Mouse (Mus musculus): ENCODE measurements around the gene Herpud2. TPM values are rescaled to one million over a fixed set of nuclear protein-coding genes. Genes with fewer than 3 reads are reported as not detected.
"Not testable (repeated sequence)": the region's sequence is repeated elsewhere in the genome, so short reads cannot be mapped to it uniquely, and the experiment has no call there.

Herpud2 gene
- polyA plus RNA-seq, 1 experiment from 2014 or later: 36.0 TPM

GRCm38 (mm10) chr9:25142988-25143387 is 8.6 kb downstream of the Herpud2 start:
- no peak overlapping the region for H3K27ac ChIP-seq (replicated peaks)
- H3K4me1 ChIP-seq (replicated peaks): peaks cover 9% of the 10 kb centered on the region
- ATAC-seq (ENCODE audit: low FRiP score, low read depth): no peak
- H3K4me2 ChIP-seq: no peak overlapping the region
- H3K36me3 ChIP-seq: no peaks in the 10 kb centered on the region
- no peak overlapping the region for H3K4me3 ChIP-seq
- 94% methylated on average over 1 of the region's 1 CpGs for WGBS
- H3K27me3 ChIP-seq: no peaks in the 10 kb centered on the region
- H3K9me3 ChIP-seq: no peaks in the 10 kb centered on the region
- no peak overlapping the region for H3K9ac ChIP-seq

GRCm38 (mm10) chr9:25142041-25142440 is 9.6 kb downstream of the Herpud2 start:
- no peaks in the 10 kb centered on the region for H3K36me3 ChIP-seq
- H3K4me1 ChIP-seq (replicated peaks): peaks cover 3% of the 10 kb centered on the region; the same call in 1 of the 2 replicates
- H3K4me3 ChIP-seq: no peak overlapping the region
- H3K27me3 ChIP-seq: no peaks in the 10 kb centered on the region
- H3K9ac ChIP-seq: no peak overlapping the region
- no peak for ATAC-seq (ENCODE audit: low FRiP score, low read depth)
- H3K27ac ChIP-seq (replicated peaks): no peak overlapping the region
- H3K9me3 ChIP-seq: no peaks in the 10 kb centered on the region
- no peak overlapping the region for H3K4me2 ChIP-seq
- WGBS: 95% methylated on average over 3 of the region's 3 CpGs

GRCm38 (mm10) chr9:25140330-25140729 is 11.3 kb downstream of the Herpud2 start:
- no peak for ATAC-seq (ENCODE audit: low FRiP score, low read depth)
- Histone ChIP-seq H3K4me3 (no peak overlapping the region), H3K9ac (no peak overlapping the region), H3K4me1 (replicated peaks) (no peaks in the 10 kb centered on the region), H3K9me3 (no peaks in the 10 kb centered on the region), H3K36me3 (no peaks in the 10 kb centered on the region), H3K27ac (replicated peaks) (no peak overlapping the region), H3K4me2 (no peak overlapping the region), H3K27me3 (no peaks in the 10 kb centered on the region)
- WGBS: 78% methylated on average over 1 of the region's 1 CpGs

- ATAC-seq (ENCODE audit: low FRiP score, low read depth): no peak
- Histone ChIP-seq H3K4me1 (replicated peaks) (no peaks in the 10 kb centered on the region), H3K27me3 (no peaks in the 10 kb centered on the region), H3K27ac (replicated peaks) (no peak overlapping the region), H3K9ac (no peak overlapping the region), H3K4me3 (no peak overlapping the region), H3K9me3 (no peaks in the 10 kb centered on the region), H3K36me3 (no peaks in the 10 kb centered on the region), H3K4me2 (no peak overlapping the region)
- WGBS: 92% methylated on average over 1 of the region's 1 CpGs
Measured at GRCm38 (mm10) chr9:25138900-25139299, 12.7 kb downstream of the Herpud2 start.

GRCm38 (mm10) chr9:25132920-25133319 is 18.7 kb downstream of the Herpud2 start:
- Histone ChIP-seq H3K4me3 (no peak overlapping the region), H3K27me3 (no peaks in the 10 kb centered on the region), H3K4me1 (replicated peaks) (no peaks in the 10 kb centered on the region), H3K4me2 (no peak overlapping the region), H3K9me3 (no peaks in the 10 kb centered on the region), H3K36me3 (no peaks in the 10 kb centered on the region; the same call in 1 of the 2 replicates), H3K9ac (no peak overlapping the region), H3K27ac (replicated peaks) (no peak overlapping the region)
- WGBS: 78% methylated on average over 4 of the region's 4 CpGs
- ATAC-seq (ENCODE audit: low FRiP score, low read depth): no peak

GRCm38 (mm10) chr9:25132253-25132652 is 19.4 kb downstream of the Herpud2 start:
- no peaks in the 10 kb centered on the region; the same call in 1 of the 2 replicates for H3K36me3 ChIP-seq
- no peaks in the 10 kb centered on the region for H3K9me3 ChIP-seq
- no peak overlapping the region for H3K9ac ChIP-seq
- no peaks in the 10 kb centered on the region for H3K27me3 ChIP-seq
- H3K4me1 ChIP-seq (replicated peaks): no peaks in the 10 kb centered on the region
- H3K27ac ChIP-seq (replicated peaks): no peak overlapping the region
- ATAC-seq (ENCODE audit: low FRiP score, low read depth): no peak
- no peak overlapping the region for H3K4me2 ChIP-seq
- no peak overlapping the region for H3K4me3 ChIP-seq

- no peak for ATAC-seq (ENCODE audit: low FRiP score, low read depth)
- Histone ChIP-seq H3K4me1 (replicated peaks) (no peaks in the 10 kb centered on the region), H3K27ac (replicated peaks) (no peak overlapping the region), H3K9me3 (no peaks in the 10 kb centered on the region), H3K36me3 (peaks cover 42% of the 10 kb centered on the region), H3K4me2 (no peak overlapping the region), H3K9ac (no peak overlapping the region), H3K27me3 (no peaks in the 10 kb centered on the region), H3K4me3 (no peak overlapping the region)
- WGBS: 87% methylated on average over 2 of the region's 2 CpGs
Measured at GRCm38 (mm10) chr9:25124048-25124447, 27.6 kb downstream of the Herpud2 start.

- not testable (repeated sequence) for H3K27ac ChIP-seq (replicated peaks); H3K9ac ChIP-seq; H3K4me1 ChIP-seq (replicated peaks); ATAC-seq (ENCODE audit: low FRiP score, low read depth); H3K4me3 ChIP-seq; H3K27me3 ChIP-seq; H3K4me2 ChIP-seq; H3K9me3 ChIP-seq
- peaks cover 44% of the 10 kb centered on the region for H3K36me3 ChIP-seq
- 100% methylated on average over 1 of the region's 1 CpGs for WGBS
Measured at GRCm38 (mm10) chr9:25123590-25123989, 28.0 kb downstream of the Herpud2 start.

GRCm38 (mm10) chr9:25104638-25105037 is 47.0 kb downstream of the Herpud2 start:
- Histone ChIP-seq H3K9me3 (peaks cover 6% of the 10 kb centered on the region; the same call in 1 of the 2 replicates), H3K4me2 (no peak overlapping the region), H3K27ac (replicated peaks) (no peak overlapping the region), H3K9ac (no peak overlapping the region), H3K36me3 (peaks cover 46% of the 10 kb centered on the region), H3K4me1 (replicated peaks) (no peaks in the 10 kb centered on the region), H3K4me3 (no peak overlapping the region), H3K27me3 (no peaks in the 10 kb centered on the region)
- ATAC-seq (ENCODE audit: low FRiP score, low read depth): no peak

GRCm38 (mm10) chr9:25102881-25103280 is 48.7 kb downstream of the Herpud2 start:
- ATAC-seq (ENCODE audit: low FRiP score, low read depth): no peak
- no peak overlapping the region for H3K9ac ChIP-seq

GRCm38 (mm10) chr9:25090853-25091252 is 60.8 kb downstream of the Herpud2 start:
- no peaks in the 10 kb centered on the region for H3K4me1 ChIP-seq (replicated peaks)
- H3K27me3 ChIP-seq: no peaks in the 10 kb centered on the region
- 72% methylated on average over 1 of the region's 1 CpGs for WGBS
- no peak overlapping the region for H3K9ac ChIP-seq
- no peak overlapping the region for H3K4me3 ChIP-seq
- no peak for ATAC-seq (ENCODE audit: low FRiP score, low read depth)
- H3K9me3 ChIP-seq: no peaks in the 10 kb centered on the region
- H3K27ac ChIP-seq (replicated peaks): no peak overlapping the region
- H3K36me3 ChIP-seq: no peaks in the 10 kb centered on the region
- no peak overlapping the region for H3K4me2 ChIP-seq

More at GRCm38 (mm10) chr9:25102881-25103280, 48.7 kb downstream of the Herpud2 start:
- no peaks in the 10 kb centered on the region for H3K27me3 ChIP-seq
- 92% methylated on average over 1 of the region's 1 CpGs for WGBS
- H3K9me3 ChIP-seq: peaks cover 6% of the 10 kb centered on the region; the same call in 1 of the 2 replicates
- H3K4me2 ChIP-seq: no peak overlapping the region
- H3K27ac ChIP-seq (replicated peaks): no peak overlapping the region
- no peak overlapping the region for H3K4me3 ChIP-seq
- H3K36me3 ChIP-seq: peaks cover 34% of the 10 kb centered on the region
- no peaks in the 10 kb centered on the region for H3K4me1 ChIP-seq (replicated peaks)

- no peaks in the 10 kb centered on the region for H3K36me3 ChIP-seq
- no peaks in the 10 kb centered on the region for H3K4me1 ChIP-seq (replicated peaks)
- H3K9me3 ChIP-seq: no peaks in the 10 kb centered on the region
- H3K9ac ChIP-seq: no peak within 1 kb of the TSS
- H3K4me3 ChIP-seq: no peak within 1 kb of the TSS
- H3K4me2 ChIP-seq: no peak within 1 kb of the TSS
- WGBS: 82% methylated on average over 2 of the region's 2 CpGs
- no peak within 1 kb of the TSS for H3K27ac ChIP-seq (replicated peaks)
- no peaks in the 10 kb centered on the region for H3K27me3 ChIP-seq
- no peak for ATAC-seq (ENCODE audit: low FRiP score, low read depth)
Measured at GRCm38 (mm10) chr9:25089122-25089521, 62.5 kb downstream of the Herpud2 start, which contains the start of gene Gm10181. Gm10181 (plus strand) TSS chr9:25089422.

- Histone ChIP-seq H3K9me3 (no peaks in the 10 kb centered on the region), H3K4me3 (no peak overlapping the region), H3K27me3 (no peaks in the 10 kb centered on the region), H3K36me3 (no peaks in the 10 kb centered on the region), H3K9ac (no peak overlapping the region), H3K27ac (replicated peaks) (no peak overlapping the region), H3K4me1 (replicated peaks) (no peaks in the 10 kb centered on the region), H3K4me2 (no peak overlapping the region)
- WGBS: 88% methylated on average over 1 of the region's 1 CpGs
- no peak for ATAC-seq (ENCODE audit: low FRiP score, low read depth)
Measured at GRCm38 (mm10) chr9:25076505-25076904, 75.1 kb downstream of the Herpud2 start.

Data from hindbrain, embryonic 15.5 days (tissue).